Mouse (Mus musculus): ENCODE measurements around the gene Gm8138.
"Not testable (repeated sequence)": the region's sequence is repeated elsewhere in the genome, so short reads cannot be mapped to it uniquely, and the experiment has no call there.

Gene Gm8138

GRCm38 (mm10) chr14:43416250-43416649 is at the start of gene Gm8138:
Gene Gm8138 (minus strand): TSS chr14:43416350.
- in situ Hi-C loops (cut with MboI, MseI): loop anchor here in 1 of 2 experiments (10.0 to 25.0 kb wide), 3 partner anchors 296 to 1019 kb away; partner anchors contain the start of gene Gm8232

GRCm38 (mm10) chr14:43361713-43362112 is 54.4 kb downstream of the Gm8138 start:
- in situ Hi-C loops (cut with MboI, MseI): not testable (repeated sequence)
